Mouse (Mus musculus) right cerebral cortex, postnatal 14 days (tissue): ENCODE measurements at regions not wholly inside any gene's neighbourhood (a gene's known extent, or its start where the extent isn't known, plus 50 kb on each side); places are given as distances from the start of the nearest gene placed in this dataset.
A peak's percentile ranks its signal among the peaks of the same experiment; 100 is the strongest.

Experiments
- DNase-seq: peaks from one replicate; pipeline ENCODE4 v3.0.0; 2022

- no peak for DNase-seq
These were observed 639.2 kb upstream of the Gm11114 start for GRCm38 (mm10) chr9:84673327-84673726.

GRCm38 (mm10) chr9:84678416-84678815 lies 634.2 kb upstream of the Gm11114 start:
- DNase-seq = no peak

GRCm38 (mm10) chr9:84718615-84719191 lies 593.9 kb upstream of the Gm11114 start:
- no peak for DNase-seq

GRCm38 (mm10) chr9:84719396-84719795 lies 593.2 kb upstream of the Gm11114 start:
- no peak for DNase-seq

GRCm38 (mm10) chr9:84720454-84720853 lies 592.1 kb upstream of the Gm11114 start:
- no peak for DNase-seq

- DNase-seq = no peak
These were observed 573.3 kb upstream of the Gm11114 start for GRCm38 (mm10) chr9:84739266-84739665.

GRCm38 (mm10) chr9:84740336-84740735 lies 572.2 kb upstream of the Gm11114 start:
- DNase-seq = no peak

- no peak for DNase-seq
These were observed 558.2 kb upstream of the Gm11114 start for GRCm38 (mm10) chr9:84754332-84754731.

GRCm38 (mm10) chr9:84754828-84755227 lies 557.7 kb upstream of the Gm11114 start:
- DNase-seq = no peak

GRCm38 (mm10) chr9:84774348-84774747 lies 538.2 kb upstream of the Gm11114 start:
- peak; percentile 4 for DNase-seq

- no peak for DNase-seq
These were observed 537.4 kb upstream of the Gm11114 start for GRCm38 (mm10) chr9:84775190-84775589.

GRCm38 (mm10) chr9:84779125-84779524 lies 533.4 kb upstream of the Gm11114 start:
- DNase-seq = no peak

GRCm38 (mm10) chr9:84825768-84826167 lies 486.8 kb upstream of the Gm11114 start:
- no peak for DNase-seq

- DNase-seq = no peak
These were observed 483.6 kb upstream of the Gm11114 start for GRCm38 (mm10) chr9:84828934-84829333.

- DNase-seq = no peak
These were observed 481.9 kb upstream of the Gm11114 start for GRCm38 (mm10) chr9:84830639-84831038.

- DNase-seq = no peak
These were observed 475.1 kb upstream of the Gm11114 start for GRCm38 (mm10) chr9:84837498-84837897.

- no peak for DNase-seq
These were observed 468.6 kb upstream of the Gm11114 start for GRCm38 (mm10) chr9:84844021-84844420.

GRCm38 (mm10) chr9:84861600-84861999 lies 451.0 kb upstream of the Gm11114 start:
- DNase-seq = no peak

GRCm38 (mm10) chr9:84863431-84863830 lies 449.1 kb upstream of the Gm11114 start:
- DNase-seq = no peak

- no peak for DNase-seq
These were observed 418.4 kb upstream of the Gm11114 start for GRCm38 (mm10) chr9:84894148-84894547.

- DNase-seq = no peak
These were observed 416.5 kb upstream of the Gm11114 start for GRCm38 (mm10) chr9:84896073-84896472.

- no peak for DNase-seq
These were observed 411.9 kb upstream of the Gm11114 start for GRCm38 (mm10) chr9:84900643-84901042.

- DNase-seq = no peak
These were observed 406.3 kb upstream of the Gm11114 start for GRCm38 (mm10) chr9:84906244-84906643.

GRCm38 (mm10) chr9:84913321-84913720 lies 399.3 kb upstream of the Gm11114 start:
- DNase-seq = no peak

GRCm38 (mm10) chr9:84922306-84922705 lies 390.3 kb upstream of the Gm11114 start:
- no peak for DNase-seq

GRCm38 (mm10) chr9:84923966-84924365 lies 388.6 kb upstream of the Gm11114 start:
- no peak for DNase-seq
